Mouse (Mus musculus) C2C12 (cell line): ENCODE data around the gene Alpk1. TPM values are rescaled to one million over a fixed set of nuclear protein-coding genes. Genes with fewer than 3 reads are reported as not detected.

ENCODE experiments used
- H3K27me3 ChIP-seq: one replicate; pipeline ENCODE4 v1.6.1; 2011; ENCODE audit not compliant: control insufficient read depth, insufficient read depth, insufficient read length
- H3K36me3 ChIP-seq: one replicate; pipeline ENCODE4 v1.6.1; 2011; ENCODE audit not compliant: control insufficient read depth, insufficient read depth
- H3K4me3 ChIP-seq: one replicate; pipeline ENCODE4 v1.5.1; 2011; ENCODE audit warnings: mild to moderate bottlenecking, control low read depth; ENCODE audit not compliant: poor library complexity, insufficient read depth, severe bottlenecking
- H3K79me2 ChIP-seq: one replicate; pipeline ENCODE4 v1.6.1; 2011; ENCODE audit not compliant: control insufficient read depth, insufficient read depth
- H3K79me3 ChIP-seq: one replicate; pipeline ENCODE4 v1.6.1; 2011; ENCODE audit warnings: low read depth, control low read depth
- H3ac ChIP-seq: one replicate; pipeline ENCODE3; 2011; ENCODE audit warnings: low read depth; ENCODE audit not compliant: control insufficient read depth, insufficient read length
- CEBPB ChIP-seq: IDR thresholded peaks from one replicate; pipeline ENCODE4 v1.6.1; 2011; ENCODE audit warnings: low read depth, mild to moderate bottlenecking, control low read depth, moderate library complexity
- CTCF ChIP-seq: IDR thresholded peaks from one replicate; pipeline ENCODE4 v1.5.1; 2011; ENCODE audit not compliant: control insufficient read depth, insufficient read depth, insufficient read length
- FOSL1 ChIP-seq: IDR thresholded peaks from one replicate; pipeline ENCODE4 v1.8.0; 2011; ENCODE audit warnings: mild to moderate bottlenecking, low read length; ENCODE audit not compliant: poor library complexity, insufficient read depth, severe bottlenecking
- MAX ChIP-seq: IDR thresholded peaks from one replicate; pipeline ENCODE4 v1.6.1; 2011; ENCODE audit warnings: mild to moderate bottlenecking, control low read depth
- MYOD1 ChIP-seq: IDR thresholded peaks from one replicate; pipeline ENCODE4 v1.6.1; 2011; ENCODE audit warnings: low read depth; ENCODE audit not compliant: control insufficient read depth, insufficient read length
- MYOG ChIP-seq: IDR thresholded peaks from one replicate; pipeline ENCODE4 v1.6.1; 2011; ENCODE audit not compliant: control insufficient read depth, insufficient read length; ENCODE audit errors: extremely low read depth
- USF1 ChIP-seq: IDR thresholded peaks from one replicate; pipeline ENCODE4 v1.6.1; 2011; ENCODE audit warnings: low read depth, mild to moderate bottlenecking, control low read depth, moderate library complexity
- polyA plus RNA-seq: library from polyadenylated mRNA; unstranded; fragments of >200 nt; fragmentation: generic; extraction: Trizol; gene quantifications from one replicate; pipeline ENCODE4 v1.2.1, GENCODE M21; 2012; ENCODE audit warnings: missing spikeins

Alpk1 gene
- polyA plus RNA-seq, 1 experiment, result 0.60 TPM

- Histone ChIP-seq H3K27me3 (peaks cover 15% of the 10 kb centered on the region), H3K79me2 (no peaks in the 10 kb centered on the region), H3K4me3 (no peak overlapping the region), H3K79me3 (no peaks in the 10 kb centered on the region), H3K36me3 (no peaks in the 10 kb centered on the region), H3ac (no peak overlapping the region)
- TF ChIP-seq MAX (no peak), MYOD1 (no peak), USF1 (no peak), FOSL1 (no peak), CTCF (no peak), MYOG (no peak), CEBPB (no peak)
Observed at GRCm38 (mm10) chr3:127640762-127641700, 139.3 kb downstream of the Alpk1 start.

GRCm38 (mm10) chr3:127639875-127640761, 140.2 kb downstream of the Alpk1 start:
- no peaks in the 10 kb centered on the region for H3K79me2 ChIP-seq
- no peaks in the 10 kb centered on the region for H3K79me3 ChIP-seq
- H3ac ChIP-seq, result no peak overlapping the region
- H3K4me3 ChIP-seq, result no peak overlapping the region
- TF ChIP-seq USF1, result no peak
- TF ChIP-seq MAX, result no peak
- no peak for TF ChIP-seq FOSL1
- no peak for TF ChIP-seq CTCF
- TF ChIP-seq MYOG, result no peak
- no peak for TF ChIP-seq MYOD1
- TF ChIP-seq CEBPB, result no peak
- H3K36me3 ChIP-seq, result no peaks in the 10 kb centered on the region
- H3K27me3 ChIP-seq, result peaks cover 13% of the 10 kb centered on the region

- Histone ChIP-seq H3K4me3 (no peak overlapping the region), H3K36me3 (no peaks in the 10 kb centered on the region), H3ac (no peak overlapping the region), H3K27me3 (peaks cover 38% of the 10 kb centered on the region), H3K79me2 (no peaks in the 10 kb centered on the region), H3K79me3 (no peaks in the 10 kb centered on the region)
- TF ChIP-seq CTCF, result no peak
Observed at GRCm38 (mm10) chr3:127634984-127635349, 145.4 kb downstream of the Alpk1 start.

GRCm38 (mm10) chr3:127634101-127634983, 146.0 kb downstream of the Alpk1 start:
- Histone ChIP-seq H3K4me3 (no peak overlapping the region), H3ac (no peak overlapping the region), H3K36me3 (no peaks in the 10 kb centered on the region), H3K79me2 (no peaks in the 10 kb centered on the region), H3K27me3 (peaks cover 38% of the 10 kb centered on the region), H3K79me3 (no peaks in the 10 kb centered on the region)
- no peak for TF ChIP-seq MYOD1
- peak; percentile 96 for TF ChIP-seq CTCF

- Histone ChIP-seq H3ac (no peak within 1 kb of the TSS), H3K4me3 (no peak within 1 kb of the TSS), H3K79me3 (no peaks in the 10 kb centered on the region), H3K36me3 (no peaks in the 10 kb centered on the region), H3K79me2 (no peaks in the 10 kb centered on the region), H3K27me3 (peaks cover 39% of the 10 kb centered on the region)
- TF ChIP-seq MAX (no peak), USF1 (no peak), MYOG (no peak), CEBPB (no peak), CTCF (no peak), FOSL1 (no peak), MYOD1 (no peak)
Observed at GRCm38 (mm10) chr3:127633080-127634032, 147.0 kb downstream of the Alpk1 start, which contains the start of gene Neurog2. TSS of gene Neurog2 (plus strand) at chr3:127633135.
